Mouse (Mus musculus): ENCODE measurements around the gene Napepld. TPM values are rescaled to one million over a fixed set of nuclear protein-coding genes. Genes with fewer than 3 reads are reported as not detected.
"Not testable (repeated sequence)": the region's sequence is repeated elsewhere in the genome, so short reads cannot be mapped to it uniquely, and the experiment has no call there.

Gene Napepld
- polyA plus RNA-seq, 1 experiment from 2014 or later = 3.9 TPM

- peak overlapping the region; percentile 93 for H3K4me2 ChIP-seq
- H3K36me3 ChIP-seq (ENCODE audit: control insufficient read depth, insufficient read depth, low read length) = peaks cover 12% of the 10 kb centered on the region
- under 1% methylated on average over 25 of the region's 25 CpGs for WGBS
- peaks cover 2% of the 10 kb centered on the region; the same call in 1 of the 2 replicates for H3K27me3 ChIP-seq (replicated peaks; ENCODE audit: control insufficient read depth, insufficient read depth, low read length)
- ATAC-seq (replicated peaks; ENCODE audit: low FRiP score) (no peak), DNase-seq (ENCODE audit: low spot score) (no peak)
- H3K4me3 ChIP-seq (ENCODE audit: low read depth, low read length) = peak overlapping the region; percentile 86
- H3K4me1 ChIP-seq (replicated peaks; ENCODE audit: control insufficient read depth, insufficient read depth, low read length) = peaks cover 10% of the 10 kb centered on the region
- no peaks in the 10 kb centered on the region for H3K9me3 ChIP-seq (ENCODE audit: control insufficient read depth, low read length)
- H3K9ac ChIP-seq (ENCODE audit: low read depth, low read length) = peak overlapping the region; percentile 86
- peak overlapping the region; percentile 81 for H3K27ac ChIP-seq (ENCODE audit: low read depth, low read length)
Observed at GRCm38 (mm10) chr5:21646133-21646491, 55.1 kb downstream of the Napepld start.

GRCm38 (mm10) chr5:21645439-21646132 is 55.6 kb downstream of the Napepld start, which contains the start of the genes Fbxl13 and Armc10:
Gene Fbxl13 (minus strand): TSS chr5:21645634.
Gene Armc10 (plus strand): TSS chr5:21645813.
- Histone ChIP-seq H3K4me2 (peak within 1 kb of the TSS; percentile 93), H3K36me3 (ENCODE audit: control insufficient read depth, insufficient read depth, low read length) (peaks cover 12% of the 10 kb centered on the region), H3K27ac (ENCODE audit: low read depth, low read length) (peak within 1 kb of the TSS; percentile 81), H3K9ac (ENCODE audit: low read depth, low read length) (peak within 1 kb of the TSS; percentile 86), H3K4me3 (ENCODE audit: low read depth, low read length) (peak within 1 kb of the TSS; percentile 86), H3K27me3 (replicated peaks; ENCODE audit: control insufficient read depth, insufficient read depth, low read length) (peaks cover 2% of the 10 kb centered on the region; the same call in 1 of the 2 replicates), H3K4me1 (replicated peaks; ENCODE audit: control insufficient read depth, insufficient read depth, low read length) (peaks cover 10% of the 10 kb centered on the region), H3K9me3 (ENCODE audit: control insufficient read depth, low read length) (no peaks in the 10 kb centered on the region)
- ATAC-seq (replicated peaks; ENCODE audit: low FRiP score) (peak; percentile 97), DNase-seq (ENCODE audit: low spot score) (peak; percentile 83)
- 0% methylated on average over 40 of the region's 40 CpGs for WGBS

GRCm38 (mm10) chr5:21644891-21645438 is 56.2 kb downstream of the Napepld start:
- no peaks in the 10 kb centered on the region for H3K9me3 ChIP-seq (ENCODE audit: control insufficient read depth, low read length)
- peaks cover 7% of the 10 kb centered on the region for H3K36me3 ChIP-seq (ENCODE audit: control insufficient read depth, insufficient read depth, low read length)
- 13% methylated on average over 14 of the region's 14 CpGs for WGBS
- ATAC-seq (replicated peaks; ENCODE audit: low FRiP score) = no peak; the same call in none of the 2 replicates
- H3K9ac ChIP-seq (ENCODE audit: low read depth, low read length) = no peak overlapping the region; the same call in 1 of the 2 replicates
- peak overlapping the region; percentile 86 for H3K4me3 ChIP-seq (ENCODE audit: low read depth, low read length)
- peaks cover 10% of the 10 kb centered on the region for H3K4me1 ChIP-seq (replicated peaks; ENCODE audit: control insufficient read depth, insufficient read depth, low read length)
- no peak overlapping the region for H3K27ac ChIP-seq (ENCODE audit: low read depth, low read length)
- DNase-seq (ENCODE audit: low spot score) = no peak
- peaks cover 2% of the 10 kb centered on the region; the same call in 1 of the 2 replicates for H3K27me3 ChIP-seq (replicated peaks; ENCODE audit: control insufficient read depth, insufficient read depth, low read length)
- peak overlapping the region; percentile 70 for H3K4me2 ChIP-seq

GRCm38 (mm10) chr5:21643606-21644005 is 57.6 kb downstream of the Napepld start:
- WGBS = 12% methylated on average over 1 of the region's 1 CpGs
- Histone ChIP-seq H3K27me3 (replicated peaks; ENCODE audit: control insufficient read depth, insufficient read depth, low read length) (peaks cover 2% of the 10 kb centered on the region), H3K36me3 (ENCODE audit: control insufficient read depth, insufficient read depth, low read length) (no peaks in the 10 kb centered on the region), H3K27ac (ENCODE audit: low read depth, low read length) (no peak overlapping the region), H3K4me2 (no peak overlapping the region), H3K4me3 (ENCODE audit: low read depth, low read length) (no peak overlapping the region), H3K9me3 (ENCODE audit: control insufficient read depth, low read length) (no peaks in the 10 kb centered on the region), H3K4me1 (replicated peaks; ENCODE audit: control insufficient read depth, insufficient read depth, low read length) (peaks cover 10% of the 10 kb centered on the region), H3K9ac (ENCODE audit: low read depth, low read length) (no peak overlapping the region)
- DNase-seq (ENCODE audit: low spot score) (no peak), ATAC-seq (replicated peaks; ENCODE audit: low FRiP score) (no peak)

GRCm38 (mm10) chr5:21640961-21641360 is 60.2 kb downstream of the Napepld start:
- H3K36me3 ChIP-seq (ENCODE audit: control insufficient read depth, insufficient read depth, low read length) = no peaks in the 10 kb centered on the region
- no peak overlapping the region for H3K4me3 ChIP-seq (ENCODE audit: low read depth, low read length)
- ATAC-seq (replicated peaks; ENCODE audit: low FRiP score) (no peak), DNase-seq (ENCODE audit: low spot score) (no peak)
- H3K4me1 ChIP-seq (replicated peaks; ENCODE audit: control insufficient read depth, insufficient read depth, low read length) = peaks cover 3% of the 10 kb centered on the region; the same call in 1 of the 2 replicates
- no peaks in the 10 kb centered on the region for H3K9me3 ChIP-seq (ENCODE audit: control insufficient read depth, low read length)
- H3K27ac ChIP-seq (ENCODE audit: low read depth, low read length) = no peak overlapping the region
- H3K4me2 ChIP-seq = no peak overlapping the region
- H3K9ac ChIP-seq (ENCODE audit: low read depth, low read length) = no peak overlapping the region
- WGBS = 0% methylated on average over 1 of the region's 1 CpGs
- H3K27me3 ChIP-seq (replicated peaks; ENCODE audit: control insufficient read depth, insufficient read depth, low read length) = peaks cover 2% of the 10 kb centered on the region

- H3K27me3 ChIP-seq (replicated peaks; ENCODE audit: control insufficient read depth, insufficient read depth, low read length) = no peaks in the 10 kb centered on the region
- no peak overlapping the region for H3K4me3 ChIP-seq (ENCODE audit: low read depth, low read length)
- H3K9me3 ChIP-seq (ENCODE audit: control insufficient read depth, low read length) = no peaks in the 10 kb centered on the region
- H3K9ac ChIP-seq (ENCODE audit: low read depth, low read length) = no peak overlapping the region
- no peak for DNase-seq (ENCODE audit: low spot score)
- H3K4me2 ChIP-seq = no peak overlapping the region
- H3K4me1 ChIP-seq (replicated peaks; ENCODE audit: control insufficient read depth, insufficient read depth, low read length) = no peaks in the 10 kb centered on the region
- H3K27ac ChIP-seq (ENCODE audit: low read depth, low read length) = no peak overlapping the region
- ATAC-seq (replicated peaks; ENCODE audit: low FRiP score) = no peak
- H3K36me3 ChIP-seq (ENCODE audit: control insufficient read depth, insufficient read depth, low read length) = no peaks in the 10 kb centered on the region
Observed at GRCm38 (mm10) chr5:21625916-21626315, 75.3 kb downstream of the Napepld start.

- ATAC-seq (replicated peaks; ENCODE audit: low FRiP score) (peak; percentile 54), DNase-seq (ENCODE audit: low spot score) (no peak)
- Histone ChIP-seq H3K9me3 (ENCODE audit: control insufficient read depth, low read length) (no peaks in the 10 kb centered on the region), H3K9ac (ENCODE audit: low read depth, low read length) (no peak overlapping the region), H3K4me3 (ENCODE audit: low read depth, low read length) (no peak overlapping the region), H3K4me1 (replicated peaks; ENCODE audit: control insufficient read depth, insufficient read depth, low read length) (no peaks in the 10 kb centered on the region; the same call in 1 of the 2 replicates), H3K4me2 (no peak overlapping the region), H3K27ac (ENCODE audit: low read depth, low read length) (no peak overlapping the region), H3K36me3 (ENCODE audit: control insufficient read depth, insufficient read depth, low read length) (no peaks in the 10 kb centered on the region), H3K27me3 (replicated peaks; ENCODE audit: control insufficient read depth, insufficient read depth, low read length) (no peaks in the 10 kb centered on the region)
- 41% methylated on average over 3 of the region's 3 CpGs for WGBS
Observed at GRCm38 (mm10) chr5:21616450-21617009, 84.7 kb downstream of the Napepld start.

GRCm38 (mm10) chr5:21614299-21614698 is 86.9 kb downstream of the Napepld start:
- DNase-seq (ENCODE audit: low spot score) = not testable (repeated sequence)

More at GRCm38 (mm10) chr5:21614299-21614698, 86.9 kb downstream of the Napepld start:
- H3K4me3 ChIP-seq (ENCODE audit: low read depth, low read length); H3K27ac ChIP-seq (ENCODE audit: low read depth, low read length); H3K4me2 ChIP-seq; H3K9me3 ChIP-seq (ENCODE audit: control insufficient read depth, low read length); ATAC-seq (replicated peaks; ENCODE audit: low FRiP score); H3K4me1 ChIP-seq (replicated peaks; ENCODE audit: control insufficient read depth, insufficient read depth, low read length); H3K27me3 ChIP-seq (replicated peaks; ENCODE audit: control insufficient read depth, insufficient read depth, low read length); H3K36me3 ChIP-seq (ENCODE audit: control insufficient read depth, insufficient read depth, low read length); H3K9ac ChIP-seq (ENCODE audit: low read depth, low read length): not testable (repeated sequence)
- WGBS = 91% methylated on average over 11 of the region's 11 CpGs

Measured in liver, embryonic 11.5 days (tissue).